9 mouse cellular contexts compared by ENCODE assay signal in the genomic region with DNA sequence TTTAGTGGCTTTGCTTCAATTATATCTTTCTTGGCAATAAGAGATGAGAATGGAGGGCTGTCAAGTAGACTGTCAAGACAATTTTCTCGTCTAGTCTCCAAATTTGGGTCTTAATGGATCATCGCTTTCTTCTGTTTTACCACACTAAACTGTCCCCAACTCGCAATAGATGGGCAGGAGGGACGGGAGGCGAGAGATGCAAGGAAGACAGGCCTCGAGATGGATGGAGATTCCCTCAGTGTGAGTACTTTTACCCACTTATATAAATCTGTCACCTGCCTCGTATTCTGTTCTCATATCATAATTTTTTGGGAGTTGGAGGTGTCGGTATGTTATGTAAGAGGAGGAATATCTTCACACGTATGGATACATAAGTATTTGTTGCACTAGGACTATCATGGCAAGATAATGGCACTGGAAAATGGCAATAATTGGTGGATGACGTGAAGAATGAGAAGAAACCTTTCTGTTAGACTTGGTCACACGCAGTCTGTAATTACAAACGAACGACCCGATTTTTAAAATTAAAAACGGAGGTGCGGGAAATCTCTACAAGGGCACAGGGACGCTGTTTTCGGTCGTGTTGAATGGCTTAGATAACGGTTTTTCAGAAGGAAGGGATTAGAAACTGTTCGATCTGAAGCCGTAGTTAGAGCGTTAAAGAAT. TPM values are rescaled to one million over a fixed set of nuclear protein-coding genes. Genes with fewer than 3 reads are reported as not detected.
A peak's percentile ranks its signal among the peaks of the same experiment; 100 is the strongest.
DNase-seq lines count a peak whose midpoint lies in the region; ATAC-seq lines count a peak whose summit lies in the region.
"Had no signal": no experiment of that assay in that cellular context is flagged by ENCODE, and none has a peak within 500 bp of the region (broad histone marks: within the 10 kb centered on the region; RNA-seq: fewer than 3 reads in every experiment).

No protein-coding gene starts in this region.

- no peak for DNase-seq in heart, postnatal 25 days (ENCODE audit: low spot score)
- peak; percentile 37 for DNase-seq in adipocyte (ENCODE audit: low spot score)
- no peak for DNase-seq in right cerebral cortex, postnatal 4 days
- no peak for DNase-seq in natural killer cell, adult 2 months (ENCODE audit: low spot score in 2 of 2)
- DNase-seq in gastrocnemius, postnatal 4 days (ENCODE audit: low spot score in 2 of 2): no peak

- WGBS in heart, embryonic 12.5 days: 26% methylated on average over 23 of the region's 23 CpGs
- 11% methylated on average over 23 of the region's 23 CpGs for WGBS in forebrain, embryonic 15.5 days
- WGBS in liver, embryonic 16.5 days (ENCODE audit: insufficient replicate concordance): 25% methylated on average over 23 of the region's 23 CpGs

- ATAC-seq in heart, embryonic 12.5 days (ENCODE audit: insufficient number of reproducible peaks, low FRiP score): no peak
- no peak for ATAC-seq in forebrain, embryonic 15.5 days (replicated peaks)
- no peak for ATAC-seq in liver, embryonic 16.5 days (ENCODE audit: low read depth)

- H3K27ac ChIP-seq in heart, embryonic 12.5 days (ENCODE audit: poor library complexity, severe bottlenecking): no peak overlapping the region
- H3K27ac ChIP-seq in forebrain, embryonic 15.5 days (replicated peaks): peak overlapping the region; percentile 81
- no peak overlapping the region for H3K27ac ChIP-seq in liver, embryonic 16.5 days (ENCODE audit: low read length)

- no peaks in the 10 kb centered on the region for H3K36me3 ChIP-seq in heart, embryonic 12.5 days
- H3K36me3 ChIP-seq in forebrain, embryonic 15.5 days: no peaks in the 10 kb centered on the region
- H3K36me3 ChIP-seq in liver, embryonic 16.5 days (ENCODE audit: control insufficient read depth, insufficient read depth): no peaks in the 10 kb centered on the region
- H3K36me3 ChIP-seq: G1E had no signal

- no peaks in the 10 kb centered on the region for H3K9me3 ChIP-seq in heart, embryonic 12.5 days (replicated peaks)
- no peaks in the 10 kb centered on the region for H3K9me3 ChIP-seq in forebrain, embryonic 15.5 days
- H3K9me3 ChIP-seq in liver, embryonic 16.5 days (replicated peaks; ENCODE audit: control insufficient read depth, low read length): no peaks in the 10 kb centered on the region
- H3K9me3 ChIP-seq: G1E had no signal

- peak overlapping the region; percentile 48 for H3K4me3 ChIP-seq in heart, embryonic 12.5 days
- H3K4me3 ChIP-seq in forebrain, embryonic 15.5 days: peak overlapping the region; percentile 78
- H3K4me3 ChIP-seq in liver, embryonic 16.5 days (ENCODE audit: low read depth, low read length): peak overlapping the region; percentile 72

- intact Hi-C loops in heart, postnatal 25 days (cut with DNase I): loop anchor here (5.0 to 10.0 kb wide), 3 partner anchors 250 to 1038 kb away; a partner anchor contains a TSS

- H3K27me3 ChIP-seq in heart, embryonic 12.5 days (replicated peaks): peaks cover 9% of the 10 kb centered on the region; the same call in 1 of the 2 replicates
- peaks cover 10% of the 10 kb centered on the region; the same call in 1 of the 2 replicates for H3K27me3 ChIP-seq in forebrain, embryonic 15.5 days
- H3K27me3 ChIP-seq in liver, embryonic 16.5 days (ENCODE audit: control insufficient read depth, insufficient read depth, low read depth, low read length): no peaks in the 10 kb centered on the region

- peak overlapping the region; percentile 34; the same call in 1 of the 2 replicates for H3K9ac ChIP-seq in heart, embryonic 12.5 days
- peak overlapping the region; percentile 39 for H3K9ac ChIP-seq in forebrain, embryonic 15.5 days (replicated peaks)
- H3K9ac ChIP-seq in liver, embryonic 16.5 days (ENCODE audit: low read depth, low read length): peak overlapping the region; percentile 46

- H3K4me2 ChIP-seq in heart, embryonic 12.5 days: peak overlapping the region; percentile 60
- H3K4me2 ChIP-seq in forebrain, embryonic 15.5 days (replicated peaks): peak overlapping the region; percentile 39
- H3K4me2 ChIP-seq in liver, embryonic 16.5 days (ENCODE audit: low read depth, low read length): peak overlapping the region; percentile 98

- H3K4me1 ChIP-seq in heart, embryonic 12.5 days (replicated peaks): peaks cover 7% of the 10 kb centered on the region; the same call in 1 of the 2 replicates
- H3K4me1 ChIP-seq in forebrain, embryonic 15.5 days: peaks cover 11% of the 10 kb centered on the region; the same call in 1 of the 2 replicates
- H3K4me1 ChIP-seq in liver, embryonic 16.5 days (ENCODE audit: control insufficient read depth, low read depth, low read length): peaks cover 19% of the 10 kb centered on the region

RNA-seq across cellular contexts. Expression of a gene that starts 5.8 kb away (rescaled TPM):
- 2.6 and 2.9 TPM in 2 replicates for polyA plus RNA-seq in heart, embryonic 12.5 days (2016; fragmentation: Nextera tagmentation; extraction: Ambion mirVana)
- total RNA-seq in heart, postnatal 25 days (2021): 1 to 10 TPM; 3.7 to 6.6 TPM
- 10.3 and 11.0 TPM in 2 replicates for polyA plus RNA-seq in forebrain, embryonic 15.5 days (2015; fragmentation: Nextera tagmentation; extraction: Ambion mirVana)
- 0.89 and 1.3 TPM in 2 replicates for polyA plus RNA-seq in liver, embryonic 16.5 days (2015; fragmentation: Nextera tagmentation; extraction: Ambion mirVana)
- 10 to 100 TPM; 11.9 to 12.2 TPM for total RNA-seq in gastrocnemius, postnatal 4 days (2021)

RNA-seq across cellular contexts. Expression of a gene that starts 51.5 kb away (rescaled TPM):
- 0.19 and 0.24 TPM in 2 replicates for polyA plus RNA-seq in heart, embryonic 12.5 days (2016; fragmentation: Nextera tagmentation; extraction: Ambion mirVana)
- 10 to 100 TPM; 18.8 to 23.8 TPM for total RNA-seq in heart, postnatal 25 days (2021)
- polyA plus RNA-seq in forebrain, embryonic 15.5 days (2015; fragmentation: Nextera tagmentation; extraction: Ambion mirVana): not detected in 2 replicates
- polyA plus RNA-seq in liver, embryonic 16.5 days (2015; fragmentation: Nextera tagmentation; extraction: Ambion mirVana): 1.6 and 2.3 TPM in 2 replicates
- 1 to 10 TPM; 6.7 to 8.3 TPM for total RNA-seq in gastrocnemius, postnatal 4 days (2021)

RNA-seq across cellular contexts. Expression of a gene that starts 59.3 kb away (rescaled TPM):
- 0.04 and 0.05 TPM in 2 replicates for polyA plus RNA-seq in heart, embryonic 12.5 days (2016; fragmentation: Nextera tagmentation; extraction: Ambion mirVana)
- total RNA-seq in heart, postnatal 25 days (2021): under 1 TPM; 0.20 to 0.23 TPM
- polyA plus RNA-seq in forebrain, embryonic 15.5 days (2015; fragmentation: Nextera tagmentation; extraction: Ambion mirVana): 0.04 and 0.06 TPM in 2 replicates
- polyA plus RNA-seq in liver, embryonic 16.5 days (2015; fragmentation: Nextera tagmentation; extraction: Ambion mirVana): not detected in 2 replicates
- under 1 TPM; 0.37 to 0.49 TPM for total RNA-seq in gastrocnemius, postnatal 4 days (2021)
- total RNA-seq: G1E had no signal
- polyA plus RNA-seq: G1E had no signal

Comparison
In these comparisons a context has a peak if more than half of its experiments do, and no peak if none do; other contexts are left out.
1. H3K4me2 ChIP-seq: peak in every context shown above with its lines; median percentile 98 in liver, embryonic 16.5 days; 60 in heart, embryonic 12.5 days; 39 in forebrain, embryonic 15.5 days.